Mouse (Mus musculus) mature B cell (primary cell): ENCODE data around the gene Snx30.

ENCODE experiments used
- in situ Hi-C: fragments of 300-500 bp; cut with MboI; formaldehyde crosslinking; loops from 2 replicates; pipeline ENCODE4 v1.14.3; 2019

The Snx30 gene

GRCm38 (mm10) chr4:59794116-59794515 is 11.5 kb upstream of the Snx30 start:
- in situ Hi-C loops = no loop called here

- in situ Hi-C loops = no loop called here
Observed at GRCm38 (mm10) chr4:59795788-59796455, 9.7 kb upstream of the Snx30 start.

GRCm38 (mm10) chr4:59800181-59800580 is 5.5 kb upstream of the Snx30 start:
- in situ Hi-C loops = no loop called here

- in situ Hi-C loops = no loop called here
Observed at GRCm38 (mm10) chr4:59801489-59801888, 4.2 kb upstream of the Snx30 start, which contains the start of gene Inip. Inip (minus strand) TSS chr4:59801589.

DNA sequence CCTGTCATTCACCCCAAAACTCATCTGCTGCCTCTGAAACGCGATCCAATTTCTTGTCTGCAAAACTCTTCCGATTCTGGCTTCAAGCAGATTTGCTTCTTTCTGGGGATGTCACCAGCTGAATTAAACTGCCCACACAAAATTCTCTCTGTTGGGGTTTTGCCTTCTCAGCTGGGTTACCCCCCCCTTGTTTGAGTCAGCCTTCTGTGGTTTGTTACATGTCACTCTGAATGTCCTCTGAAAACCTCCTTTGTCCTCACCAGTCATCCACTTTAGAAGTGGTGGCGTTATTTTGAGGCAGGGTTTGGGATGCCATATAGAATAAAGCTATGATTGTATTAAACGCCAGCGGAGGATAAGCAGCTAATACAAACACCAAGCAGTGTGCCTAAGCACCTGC is 3.5 kb upstream of the Snx30 start:
- in situ Hi-C loops = no loop called here

DNA sequence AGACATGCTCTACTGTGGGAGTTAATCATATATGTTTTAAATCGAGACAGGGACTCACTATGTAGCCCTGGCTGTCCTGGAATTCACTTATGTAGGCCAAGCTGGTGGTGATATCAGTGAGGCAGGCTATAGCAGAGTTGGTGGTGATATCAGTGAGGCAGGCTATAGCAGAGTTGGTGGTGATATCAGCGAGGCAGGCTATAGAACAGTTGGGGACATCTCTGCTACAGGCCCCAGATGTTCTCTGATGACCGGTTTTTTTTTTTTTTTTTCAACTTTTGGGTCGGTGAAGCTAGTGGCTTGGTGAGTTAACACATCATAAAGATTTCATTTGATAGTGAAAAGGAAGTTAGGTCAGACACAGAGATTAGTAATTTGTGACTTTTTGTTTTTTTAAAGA is 2.8 kb upstream of the Snx30 start:
- in situ Hi-C loops = no loop called here

DNA sequence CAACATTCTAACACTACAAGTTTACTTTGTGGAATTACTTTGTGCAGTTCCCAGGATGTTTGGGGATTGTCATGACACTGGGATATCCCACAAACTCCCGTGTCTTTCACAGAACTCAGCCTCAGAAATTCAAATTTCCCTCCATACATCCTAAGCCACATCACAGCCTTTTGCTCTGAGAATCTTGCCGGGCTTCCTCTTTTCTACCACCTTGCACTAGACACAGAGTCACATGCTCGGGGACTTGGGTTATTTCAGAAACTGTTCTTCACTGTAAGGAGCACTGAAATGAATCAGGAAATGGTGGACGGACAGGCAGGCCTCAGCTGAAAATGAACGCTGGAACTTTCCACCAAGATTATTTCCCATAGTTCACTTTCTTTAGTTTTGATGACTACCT is 2.3 kb upstream of the Snx30 start:
- in situ Hi-C loops = no loop called here

DNA sequence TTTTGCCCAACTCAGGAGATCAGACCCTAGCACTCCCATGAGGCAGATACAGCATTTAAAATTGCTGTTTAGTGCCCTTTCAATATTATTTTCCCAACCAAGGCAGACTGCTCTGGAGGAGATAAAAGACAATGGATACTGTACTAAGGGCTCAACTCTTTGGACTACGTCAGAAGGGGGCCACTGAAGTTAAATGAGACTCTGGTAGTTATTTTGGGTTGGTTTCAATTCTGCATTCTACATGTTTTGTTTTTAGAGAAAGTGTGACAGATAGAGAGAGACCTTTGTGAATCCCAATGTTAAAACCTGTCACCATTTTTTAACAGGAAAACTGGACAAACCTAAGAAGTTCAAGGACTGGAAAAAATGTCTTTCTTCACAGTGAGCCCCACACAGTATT is 886 bp upstream of the Snx30 start:
- in situ Hi-C loops = no loop called here

DNA sequence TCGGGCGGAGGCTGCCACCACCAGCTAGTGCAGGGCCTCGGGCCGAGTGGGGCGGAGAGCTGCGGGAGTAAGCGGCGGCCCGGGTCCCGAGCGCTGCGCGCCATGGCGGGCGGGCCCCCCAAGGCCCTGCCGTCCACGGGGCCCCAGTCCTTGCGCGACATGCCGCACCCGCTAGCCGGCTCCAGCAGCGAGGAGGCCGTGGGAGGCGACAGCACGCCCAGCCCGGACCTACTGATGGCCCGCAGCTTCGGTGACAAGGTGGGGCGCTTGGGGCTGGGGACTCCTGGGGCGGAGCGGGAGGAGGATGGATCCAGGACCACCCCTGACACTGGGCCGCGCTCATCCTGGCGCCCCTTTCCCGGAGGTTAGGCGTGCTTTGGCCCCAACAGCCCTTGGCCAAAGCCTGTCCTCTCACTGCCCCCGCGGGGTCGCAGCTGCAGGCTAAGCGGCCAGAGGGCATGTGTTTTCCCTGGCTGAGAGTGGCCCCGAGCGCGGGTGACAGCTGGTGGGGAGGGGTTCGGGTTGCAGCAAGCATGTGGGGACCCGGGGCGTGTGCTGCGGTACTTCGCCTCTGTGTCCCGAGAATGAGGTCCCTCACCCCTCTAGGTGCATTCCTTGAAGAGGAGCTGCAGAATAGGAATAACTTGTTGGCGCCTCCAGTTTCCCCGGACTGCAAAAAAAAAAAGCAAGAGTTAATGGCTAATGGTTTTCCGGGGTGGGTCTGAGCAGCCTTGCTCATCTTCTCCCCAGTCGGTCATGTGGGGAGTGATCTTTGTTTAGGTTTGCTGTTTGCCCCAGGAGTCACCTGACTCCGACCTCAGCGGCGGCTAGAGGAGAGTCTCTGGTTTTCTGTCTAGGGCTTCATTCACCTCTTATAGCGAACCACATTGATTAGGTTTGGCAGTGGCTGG is 583 bp downstream of the Snx30 start:
- in situ Hi-C loops = no loop called here

GRCm38 (mm10) chr4:59806879-59807195 is 1.2 kb downstream of the Snx30 start:
- in situ Hi-C loops = no loop called here

GRCm38 (mm10) chr4:59807521-59807920 is 1.9 kb downstream of the Snx30 start:
- in situ Hi-C loops = no loop called here

DNA sequence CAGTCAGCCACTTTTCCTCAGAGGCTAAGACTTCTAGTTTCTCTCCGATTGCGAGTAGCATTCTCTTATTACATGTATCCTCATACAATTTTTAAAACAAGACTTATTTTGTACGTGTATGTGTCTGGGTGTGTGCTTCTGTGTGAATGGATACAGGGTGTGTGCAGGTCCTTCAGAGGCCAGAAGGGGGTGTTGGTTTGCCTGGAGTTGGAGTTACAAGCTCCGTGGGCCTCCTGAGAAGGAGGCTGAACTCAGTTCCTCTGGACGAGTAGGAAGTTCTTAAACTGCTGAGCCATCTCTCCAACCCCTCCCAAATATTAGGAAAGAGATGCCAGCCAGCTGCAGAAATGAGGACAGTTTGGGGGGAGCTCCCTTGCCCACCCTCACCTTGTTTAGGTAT is 2.8 kb downstream of the Snx30 start:
- in situ Hi-C loops = no loop called here

DNA sequence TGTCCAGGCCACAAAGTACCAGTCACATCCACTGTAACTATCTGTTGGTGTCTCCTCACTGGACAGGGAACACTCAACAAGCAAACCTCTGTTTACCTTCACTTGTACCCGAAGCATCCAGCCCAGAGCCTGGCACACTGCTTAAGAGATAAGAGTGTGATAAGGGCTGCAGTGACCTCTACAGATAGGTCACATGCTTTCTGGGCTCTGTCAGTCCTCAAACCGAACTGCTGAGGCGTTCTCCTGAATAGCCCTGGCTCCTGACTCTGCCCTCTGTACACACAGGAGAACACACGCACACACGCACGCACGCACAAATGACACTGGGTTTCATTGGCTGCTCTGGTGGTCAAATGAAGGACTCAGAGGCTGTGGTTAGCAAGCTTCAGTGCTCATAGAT is 8.5 kb downstream of the Snx30 start:
- in situ Hi-C loops = no loop called here

DNA sequence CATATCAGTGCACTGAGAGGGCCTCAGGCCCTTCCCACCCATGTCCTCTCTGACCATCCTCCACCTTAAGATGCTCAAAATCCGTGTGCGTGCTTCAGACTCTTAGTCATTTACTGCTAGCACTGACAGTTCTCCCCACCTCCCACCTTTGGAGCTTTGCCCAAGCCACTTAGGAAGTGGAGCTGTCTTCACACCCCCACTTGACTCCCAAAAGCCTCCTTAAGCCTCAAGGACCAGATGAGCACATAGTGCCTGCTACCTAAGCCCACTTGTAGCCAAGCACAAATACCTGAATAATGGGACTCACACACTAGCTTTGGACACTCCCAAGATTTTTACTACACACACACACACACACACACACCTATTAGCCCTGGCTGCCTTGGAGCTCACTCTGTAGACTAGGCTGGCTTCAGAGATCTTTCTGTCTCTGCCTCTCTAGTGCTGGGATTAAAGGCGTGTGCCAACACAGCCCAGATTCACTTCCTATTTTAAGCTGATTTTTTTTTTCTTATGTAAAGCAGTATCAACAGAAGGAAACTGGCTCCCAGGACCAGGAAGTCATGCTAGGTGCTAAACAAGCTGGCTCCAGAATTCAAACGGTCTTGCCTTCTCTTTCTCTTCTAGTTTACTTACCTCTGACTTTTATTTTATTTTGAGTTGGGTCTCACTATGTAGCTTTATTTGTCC is 9.6 kb downstream of the Snx30 start:
- in situ Hi-C loops = no loop called here

GRCm38 (mm10) chr4:59816016-59816415 is 10.4 kb downstream of the Snx30 start:
- in situ Hi-C loops = no loop called here

GRCm38 (mm10) chr4:59816477-59816876 is 10.8 kb downstream of the Snx30 start:
- in situ Hi-C loops = no loop called here

GRCm38 (mm10) chr4:59817790-59818189 is 12.2 kb downstream of the Snx30 start:
- in situ Hi-C loops = no loop called here

- in situ Hi-C loops = no loop called here
Observed at GRCm38 (mm10) chr4:59818498-59818897, 12.9 kb downstream of the Snx30 start.

DNA sequence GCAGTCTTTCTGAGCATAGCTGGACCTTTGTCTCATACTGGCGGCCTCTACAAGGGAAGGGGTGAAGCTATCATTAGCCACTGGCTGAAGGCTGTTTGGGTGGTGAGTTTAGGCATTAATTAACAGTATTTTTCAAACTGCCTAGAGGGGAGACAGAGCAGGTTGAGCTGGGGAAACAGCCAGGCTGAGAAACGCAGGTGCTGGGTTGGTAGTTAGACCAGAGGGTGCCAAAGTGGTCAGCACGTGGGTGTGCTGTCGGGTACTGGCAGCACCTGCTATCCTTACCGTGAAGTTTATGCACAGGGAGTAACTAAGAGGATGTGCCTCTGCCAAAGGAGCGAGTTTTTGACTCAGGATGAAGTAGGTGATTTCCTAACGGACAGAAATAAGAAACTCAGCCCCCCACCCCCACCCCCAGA is 13.4 kb downstream of the Snx30 start:
- in situ Hi-C loops = no loop called here

- in situ Hi-C loops = no loop called here
Observed at GRCm38 (mm10) chr4:59819477-59820022, 13.9 kb downstream of the Snx30 start.

DNA sequence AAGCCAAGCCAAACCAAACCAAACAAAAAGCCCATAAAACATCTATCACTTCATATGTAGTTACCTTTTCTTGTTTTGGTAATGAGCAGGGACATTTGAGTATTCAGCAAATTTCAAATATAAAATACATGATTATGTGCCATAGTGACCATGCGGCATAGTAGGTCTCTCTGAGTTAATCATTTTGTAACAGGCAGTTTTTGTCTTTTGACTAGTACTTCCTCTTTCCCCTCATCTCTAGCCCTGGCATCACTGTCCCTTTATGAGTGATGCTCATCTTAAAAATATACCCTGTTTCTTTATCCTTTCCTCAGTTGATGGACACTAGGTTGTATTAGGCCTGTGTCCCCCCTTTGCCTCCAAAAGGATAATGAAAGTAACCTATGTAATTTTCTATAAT is 15.9 kb downstream of the Snx30 start:
- in situ Hi-C loops = no loop called here

- in situ Hi-C loops = no loop called here
Observed at GRCm38 (mm10) chr4:59822119-59822518, 16.5 kb downstream of the Snx30 start.

DNA sequence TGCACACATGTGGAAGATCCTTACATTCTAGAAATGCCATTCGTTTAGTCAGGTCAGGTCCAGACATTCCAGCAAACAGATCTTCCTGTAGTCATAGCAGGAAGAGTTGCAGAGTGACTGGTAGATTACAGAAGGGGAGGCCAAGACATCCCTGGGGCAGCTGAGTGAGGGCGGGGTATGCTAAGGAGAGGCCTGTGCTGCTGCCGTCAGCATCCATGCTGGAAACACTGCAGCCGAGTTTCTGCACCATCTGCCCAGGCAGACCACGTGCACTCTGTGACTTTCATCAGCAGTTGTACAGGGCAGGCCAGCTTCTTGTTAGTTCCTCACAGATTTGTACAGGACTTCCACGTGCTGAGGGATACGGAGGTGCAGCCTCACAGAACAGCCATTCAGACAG is 17.8 kb downstream of the Snx30 start:
- in situ Hi-C loops = no loop called here
